8 mouse cellular contexts compared by ENCODE assay signal in the genomic region with DNA sequence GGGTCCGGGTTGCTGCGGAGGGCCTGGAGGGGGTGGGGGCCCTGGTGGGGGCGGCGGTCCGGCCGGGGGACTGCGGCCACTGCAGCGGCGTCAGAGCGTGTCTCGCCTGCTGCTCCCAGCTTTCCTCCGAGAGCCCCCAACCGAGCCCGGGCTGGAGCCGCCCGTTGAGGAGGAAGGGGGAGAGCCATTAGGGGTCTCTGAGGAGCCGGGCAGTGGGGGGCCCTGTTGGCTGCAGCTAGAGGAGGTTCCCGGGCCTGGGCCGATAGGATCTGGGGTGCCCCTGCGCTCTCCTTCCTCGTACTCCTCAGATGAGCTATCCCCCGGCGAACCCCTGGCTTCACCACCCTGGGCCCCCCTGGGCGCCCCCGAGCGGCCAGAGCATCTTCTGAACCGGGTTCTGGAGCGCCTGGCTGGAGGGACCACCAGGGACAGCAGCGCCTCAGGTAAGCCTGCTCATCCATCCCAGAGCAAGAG. TPM values are rescaled to one million over a fixed set of nuclear protein-coding genes. Genes with fewer than 3 reads are reported as not detected.
A peak's percentile ranks its signal among the peaks of the same experiment; 100 is the strongest.
DNase-seq lines count a peak whose midpoint lies in the region; ATAC-seq and TF ChIP-seq lines count a peak whose summit lies in the region.

No protein-coding gene starts in this region.

- under 1% methylated on average over 29 of the region's 29 CpGs for WGBS in heart, embryonic 10.5 days
- WGBS in embryonic facial prominence, embryonic 11.5 days, result under 1% methylated on average over 25 of the region's 29 CpGs
- WGBS in intestine, postnatal 0 days, result 8% methylated on average over 22 of the region's 29 CpGs
- 1% methylated on average over 27 of the region's 29 CpGs for WGBS in neural tube, embryonic 12.5 days

- H3K27me3 ChIP-seq in heart, embryonic 10.5 days (ENCODE audit: insufficient read depth, poor library complexity, severe bottlenecking), result peaks cover 31% of the 10 kb centered on the region
- no peaks in the 10 kb centered on the region for H3K27me3 ChIP-seq in C2C12 (ENCODE audit: control insufficient read depth, insufficient read depth, insufficient read length)
- peaks cover 2% of the 10 kb centered on the region for H3K27me3 ChIP-seq in embryonic facial prominence, embryonic 11.5 days (ENCODE audit: control insufficient read depth, insufficient read depth, low read length)
- H3K27me3 ChIP-seq in intestine, postnatal 0 days (replicated peaks; ENCODE audit: control insufficient read depth, insufficient read depth, low read length), result no peaks in the 10 kb centered on the region
- peaks cover 22% of the 10 kb centered on the region for H3K27me3 ChIP-seq in neural tube, embryonic 12.5 days (replicated peaks)

- H3K79me3 ChIP-seq in C2C12 (ENCODE audit: low read depth), result no peaks in the 10 kb centered on the region

- peak overlapping the region; percentile 57 for H3K9ac ChIP-seq in embryonic facial prominence, embryonic 11.5 days (replicated peaks; ENCODE audit: low read length)
- H3K9ac ChIP-seq in intestine, postnatal 0 days (ENCODE audit: low read depth, low read length), result peak overlapping the region; percentile 79
- peak overlapping the region; percentile 75 for H3K9ac ChIP-seq in neural tube, embryonic 12.5 days

- H3K36me3 ChIP-seq in heart, embryonic 10.5 days, result peaks cover 28% of the 10 kb centered on the region
- H3K36me3 ChIP-seq in C2C12 (ENCODE audit: control insufficient read depth, insufficient read depth), result peaks cover 21% of the 10 kb centered on the region
- H3K36me3 ChIP-seq in embryonic facial prominence, embryonic 11.5 days (replicated peaks; ENCODE audit: control insufficient read depth, insufficient read depth, low read depth, low read length), result 0 out of 2 replicates have a peak, but pooled peaks cover under 1% of the 10 kb centered on the region
- H3K36me3 ChIP-seq in intestine, postnatal 0 days (ENCODE audit: control insufficient read depth, insufficient read depth), result peaks cover 13% of the 10 kb centered on the region
- H3K36me3 ChIP-seq in neural tube, embryonic 12.5 days, result peaks cover 20% of the 10 kb centered on the region

- peak overlapping the region; percentile 76 for H3K4me3 ChIP-seq in heart, embryonic 10.5 days
- peak overlapping the region; percentile 26 for H3K4me3 ChIP-seq in C2C12 (ENCODE audit: insufficient read depth, poor library complexity, severe bottlenecking)
- H3K4me3 ChIP-seq in embryonic facial prominence, embryonic 11.5 days (ENCODE audit: low read depth, low read length), result peak overlapping the region; percentile 65
- peak overlapping the region; percentile 70 for H3K4me3 ChIP-seq in intestine, postnatal 0 days (ENCODE audit: low read depth, low read length)
- H3K4me3 ChIP-seq in neural tube, embryonic 12.5 days, result peak overlapping the region; percentile 65

- peak overlapping the region; percentile 100 for H3K4me2 ChIP-seq in embryonic facial prominence, embryonic 11.5 days (ENCODE audit: low read depth, low read length)
- peak overlapping the region; percentile 99 for H3K4me2 ChIP-seq in intestine, postnatal 0 days (replicated peaks; ENCODE audit: low read depth)
- H3K4me2 ChIP-seq in neural tube, embryonic 12.5 days (replicated peaks), result peak overlapping the region; percentile 95

- intact Hi-C loops in heart, postnatal 10 days (cut with DNase I), result no loop called here

- no peak for TF ChIP-seq CTCF in C2C12 (IDR thresholded peaks at IDR 0.05; ENCODE audit: control insufficient read depth, insufficient read depth, insufficient read length)
- peak; percentile 25 for TF ChIP-seq CTCF in intestine, postnatal 0 days (IDR thresholded peaks at IDR 0.05; ENCODE audit: low read depth)

- H3K4me1 ChIP-seq in heart, embryonic 10.5 days, result peaks cover 32% of the 10 kb centered on the region
- H3K4me1 ChIP-seq in embryonic facial prominence, embryonic 11.5 days (ENCODE audit: control insufficient read depth, insufficient read depth, low read length), result no peaks in the 10 kb centered on the region; the same call in 1 of the 2 replicates
- 0 out of 2 replicates have a peak, but pooled peaks cover 3% of the 10 kb centered on the region for H3K4me1 ChIP-seq in intestine, postnatal 0 days (replicated peaks; ENCODE audit: control insufficient read depth, insufficient read depth, low read length)
- H3K4me1 ChIP-seq in neural tube, embryonic 12.5 days, result peaks cover 27% of the 10 kb centered on the region

- peak; percentile 37; the same call in 1 of the 2 replicates for ATAC-seq in embryonic facial prominence, embryonic 11.5 days (replicated peaks; ENCODE audit: insufficient number of reproducible peaks, low FRiP score, low TSS enrichment, low read depth)
- ATAC-seq in intestine, postnatal 0 days, result no peak
- ATAC-seq in neural tube, embryonic 12.5 days (ENCODE audit: low FRiP score, low read depth), result peak; percentile 52

- H3ac ChIP-seq in C2C12 (ENCODE audit: control insufficient read depth, insufficient read length, low read depth), result no peak overlapping the region

- H3K9me3 ChIP-seq in heart, embryonic 10.5 days, result no peaks in the 10 kb centered on the region
- no peaks in the 10 kb centered on the region for H3K9me3 ChIP-seq in embryonic facial prominence, embryonic 11.5 days (replicated peaks; ENCODE audit: control insufficient read depth, low read length)
- H3K9me3 ChIP-seq in intestine, postnatal 0 days (ENCODE audit: control insufficient read depth), result no peaks in the 10 kb centered on the region
- no peaks in the 10 kb centered on the region for H3K9me3 ChIP-seq in neural tube, embryonic 12.5 days

- DNase-seq in heart, embryonic 10.5 days (ENCODE audit: low spot score), result no peak
- no peak for DNase-seq in heart, postnatal 10 days
- peak; percentile 27 for DNase-seq in embryonic facial prominence, embryonic 11.5 days (ENCODE audit: low spot score)
- no peak for DNase-seq in testis, postnatal 14 days (ENCODE audit: low spot score)
- DNase-seq in layer of hippocampus, postnatal 36 days, result no peak

- H3K79me2 ChIP-seq in C2C12 (ENCODE audit: control insufficient read depth, insufficient read depth), result no peaks in the 10 kb centered on the region

- peak overlapping the region; percentile 83 for H3K27ac ChIP-seq in heart, embryonic 10.5 days
- H3K27ac ChIP-seq in embryonic facial prominence, embryonic 11.5 days (replicated peaks; ENCODE audit: low read depth, low read length), result no peak overlapping the region
- H3K27ac ChIP-seq in intestine, postnatal 0 days (ENCODE audit: low read depth, low read length), result no peak overlapping the region
- no peak overlapping the region for H3K27ac ChIP-seq in neural tube, embryonic 12.5 days

TF ChIP-seq in C2C12, 6 proteins besides CTCF, POLR2A, EP300 and RAD21:
- no peak for TF ChIP-seq MAX (IDR thresholded peaks at IDR 0.05)

RNA-seq across cellular contexts. Expression of gene Rapgefl1, which starts 0.7 kb away (rescaled TPM):
- 0.78 and 0.87 TPM in 2 replicates for polyA plus RNA-seq in heart, embryonic 10.5 days (2016; fragmentation: Nextera tagmentation; extraction: Ambion mirVana)
- total RNA-seq in heart, postnatal 10 days (2021), result under 1 TPM; 0.79 to 0.87 TPM
- polyA plus RNA-seq in C2C12 (2012; fragmentation: generic; extraction: Trizol), result 0.66 TPM
- 1.1 TPM in 2 replicates for polyA plus RNA-seq in embryonic facial prominence, embryonic 11.5 days (2014; fragmentation: Nextera tagmentation; extraction: Ambion mirVana)
- polyA plus RNA-seq in intestine, postnatal 0 days (2015; fragmentation: Nextera tagmentation; extraction: Ambion mirVana), result 0.69 and 0.80 TPM in 2 replicates
- 4.4 and 4.7 TPM in 2 replicates for polyA plus RNA-seq in neural tube, embryonic 12.5 days (2016; fragmentation: Nextera tagmentation; extraction: Ambion mirVana)
- 100 to 1,000 TPM; 204 to 218 TPM for total RNA-seq in layer of hippocampus, postnatal 36 days (2021)

RNA-seq across cellular contexts. Expression of gene Wipf2, which starts 26.2 kb away (rescaled TPM):
- polyA plus RNA-seq in heart, embryonic 10.5 days (2016; fragmentation: Nextera tagmentation; extraction: Ambion mirVana), result 2.8 and 4.1 TPM in 2 replicates
- total RNA-seq in heart, postnatal 10 days (2021), result 10 to 100 TPM; 12.4 to 13.0 TPM
- polyA plus RNA-seq in C2C12 (2012; fragmentation: generic; extraction: Trizol), result 4.5 TPM
- 4.4 and 4.6 TPM in 2 replicates for polyA plus RNA-seq in embryonic facial prominence, embryonic 11.5 days (2014; fragmentation: Nextera tagmentation; extraction: Ambion mirVana)
- 3.9 and 5.0 TPM in 2 replicates for polyA plus RNA-seq in intestine, postnatal 0 days (2015; fragmentation: Nextera tagmentation; extraction: Ambion mirVana)
- polyA plus RNA-seq in neural tube, embryonic 12.5 days (2016; fragmentation: Nextera tagmentation; extraction: Ambion mirVana), result 4.2 and 5.4 TPM in 2 replicates
- total RNA-seq in layer of hippocampus, postnatal 36 days (2021), result 10 to 100 TPM; 67.3 to 72.9 TPM

RNA-seq across cellular contexts. Expression of gene Casc3, which starts 32.6 kb away (rescaled TPM):
- 29.5 and 37.2 TPM in 2 replicates for polyA plus RNA-seq in heart, embryonic 10.5 days (2016; fragmentation: Nextera tagmentation; extraction: Ambion mirVana)
- 10 to 100 TPM; 29.0 to 29.7 TPM for total RNA-seq in heart, postnatal 10 days (2021)
- polyA plus RNA-seq in C2C12 (2012; fragmentation: generic; extraction: Trizol), result 24.4 TPM
- 41.9 and 44.3 TPM in 2 replicates for polyA plus RNA-seq in embryonic facial prominence, embryonic 11.5 days (2014; fragmentation: Nextera tagmentation; extraction: Ambion mirVana)
- 10.8 and 12.4 TPM in 2 replicates for polyA plus RNA-seq in intestine, postnatal 0 days (2015; fragmentation: Nextera tagmentation; extraction: Ambion mirVana)
- polyA plus RNA-seq in neural tube, embryonic 12.5 days (2016; fragmentation: Nextera tagmentation; extraction: Ambion mirVana), result 65.1 and 68.5 TPM in 2 replicates
- 10 to 100 TPM; 52.2 to 61.2 TPM for total RNA-seq in layer of hippocampus, postnatal 36 days (2021)

RNA-seq across cellular contexts. Expression of gene Msl1, which starts 42.0 kb away (rescaled TPM):
- 14.0 and 21.6 TPM in 2 replicates for polyA plus RNA-seq in heart, embryonic 10.5 days (2016; fragmentation: Nextera tagmentation; extraction: Ambion mirVana)
- 10 to 100 TPM; 70.3 to 83.4 TPM for total RNA-seq in heart, postnatal 10 days (2021)
- polyA plus RNA-seq in C2C12 (2012; fragmentation: generic; extraction: Trizol), result 40.5 TPM
- polyA plus RNA-seq in embryonic facial prominence, embryonic 11.5 days (2014; fragmentation: Nextera tagmentation; extraction: Ambion mirVana), result 20.2 and 22.0 TPM in 2 replicates
- polyA plus RNA-seq in intestine, postnatal 0 days (2015; fragmentation: Nextera tagmentation; extraction: Ambion mirVana), result 12.6 and 15.1 TPM in 2 replicates
- 37.0 and 40.8 TPM in 2 replicates for polyA plus RNA-seq in neural tube, embryonic 12.5 days (2016; fragmentation: Nextera tagmentation; extraction: Ambion mirVana)
- total RNA-seq in layer of hippocampus, postnatal 36 days (2021), result 100 to 1,000 TPM; 185 to 187 TPM

Comparison
In these comparisons a context has a peak if more than half of its experiments do, and no peak if none do; other contexts are left out.
1. H3K4me3 ChIP-seq: peak in every context shown above with its lines; median percentile 76 in heart, embryonic 10.5 days; 70 in intestine, postnatal 0 days; 65 in embryonic facial prominence, embryonic 11.5 days; 65 in neural tube, embryonic 12.5 days; 26 in C2C12.